Mouse (Mus musculus): ENCODE results near the gene 9530077C05Rik. TPM values are rescaled to one million over a fixed set of nuclear protein-coding genes. Genes with fewer than 3 reads are reported as not detected.
A peak's percentile ranks its signal among the peaks of the same experiment; 100 is the strongest.

9530077C05Rik gene
- total RNA-seq (2014; rRNA removed) (0.13 and 0.18 TPM in 2 replicates), polyA plus RNA-seq (2012; rRNA removed) (0.04 and 0.07 TPM in 2 replicates)

DNA sequence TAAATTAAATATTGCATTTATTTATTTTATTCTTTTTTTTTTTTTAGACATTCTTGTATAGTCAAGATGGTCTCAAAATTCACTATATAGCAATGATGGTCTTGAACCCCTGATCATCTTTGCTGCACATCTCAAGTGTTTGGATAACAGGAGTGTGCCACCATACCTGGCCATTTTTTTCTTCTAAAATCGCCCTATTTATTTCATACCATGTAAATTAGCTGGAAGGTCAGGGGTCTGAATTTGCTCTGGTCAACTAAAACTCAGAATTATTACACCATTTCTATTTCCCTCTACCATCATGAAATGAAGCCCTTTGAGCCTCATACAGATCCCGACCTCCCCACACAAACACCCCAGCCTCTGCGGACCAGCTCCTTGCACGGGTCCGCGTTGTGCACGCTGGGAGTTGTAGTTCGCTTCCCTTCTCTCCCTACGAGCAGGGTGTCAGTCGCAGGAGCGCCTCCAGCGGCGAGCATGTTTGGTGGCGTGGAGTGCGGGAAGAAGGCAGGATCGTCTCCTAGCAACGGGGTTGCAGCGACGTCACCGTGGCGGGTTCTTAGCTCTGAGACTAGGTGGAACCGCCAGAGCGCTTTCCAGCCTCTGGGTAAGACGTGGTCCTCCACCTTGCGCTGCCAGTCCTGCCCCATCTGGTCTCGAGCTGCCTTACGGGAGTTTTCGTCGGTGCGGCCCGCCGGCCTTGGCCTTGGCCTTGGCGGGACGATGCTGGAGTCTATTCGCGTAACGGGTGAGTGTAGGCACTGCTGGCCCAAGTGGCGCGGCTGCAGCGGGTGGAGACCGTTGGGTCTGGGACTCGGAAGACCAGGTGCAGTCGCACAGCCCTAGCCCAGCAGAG lies at the start of gene 9530077C05Rik:
Gene 9530077C05Rik (plus strand): TSS at position 512 of the 856 bp plus-strand sequence.
- Histone ChIP-seq H3K27ac (replicated peaks; ENCODE audit: insufficient read depth, low read depth, low read length) (no peak within 1 kb of the TSS), H3K79me2 (ENCODE audit: control insufficient read depth, insufficient read depth, low read length) (no peaks in the 10 kb centered on the region), H3K27me3 (ENCODE audit: control insufficient read depth, insufficient read depth, low read length) (no peaks in the 10 kb centered on the region), H3K36me3 (ENCODE audit: control insufficient read depth, insufficient read depth, low read length) (no peaks in the 10 kb centered on the region), H3K4me3 (ENCODE audit: insufficient read depth, low read depth, low read length) (peak within 1 kb of the TSS; percentile 57), H3K4me1 (ENCODE audit: control insufficient read depth, insufficient read depth, low read length) (no peaks in the 10 kb centered on the region), H3K9ac (ENCODE audit: low read depth, low read length) (peak within 1 kb of the TSS; percentile 55)
- peak; percentile 80 for DNase-seq (ENCODE audit: extremely low read depth, low read depth, low spot score)
- WGBS, result 2% methylated on average over 43 of the region's 43 CpGs
- TF ChIP-seq CTCF (IDR thresholded peaks at IDR 0.05; ENCODE audit: low read depth, low read length) (peak; percentile 93), POLR2A (IDR thresholded peaks at IDR 0.05; ENCODE audit: extremely low read depth, insufficient read depth, low read length) (no peak)

DNA sequence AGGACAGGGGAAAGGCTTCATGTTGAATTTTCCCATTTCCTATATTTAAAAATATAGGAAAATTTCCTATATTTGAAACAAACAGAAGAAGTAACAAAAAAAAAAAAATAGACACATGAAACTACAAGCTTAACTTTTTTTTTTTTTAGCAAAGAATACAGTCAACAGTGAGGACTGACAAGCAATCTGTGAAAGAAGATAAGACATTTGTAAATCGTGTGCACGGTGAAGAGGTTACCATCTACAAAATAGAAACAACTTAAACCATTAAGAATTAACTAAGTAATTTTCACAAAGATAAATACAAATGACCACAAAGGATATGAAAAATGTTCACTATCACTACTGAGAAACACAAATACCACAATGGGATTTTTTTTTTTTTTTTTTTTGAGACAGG lies 45.1 kb upstream of the 9530077C05Rik start:
- Histone ChIP-seq H3K27me3 (ENCODE audit: control insufficient read depth, insufficient read depth, low read length) (no peaks in the 10 kb centered on the region), H3K36me3 (ENCODE audit: control insufficient read depth, insufficient read depth, low read length) (no peaks in the 10 kb centered on the region), H3K4me1 (ENCODE audit: control insufficient read depth, insufficient read depth, low read length) (no peaks in the 10 kb centered on the region), H3K9ac (ENCODE audit: low read depth, low read length) (no peak overlapping the region), H3K27ac (replicated peaks; ENCODE audit: insufficient read depth, low read depth, low read length) (no peak overlapping the region), H3K4me3 (ENCODE audit: insufficient read depth, low read depth, low read length) (no peak overlapping the region), H3K79me2 (ENCODE audit: control insufficient read depth, insufficient read depth, low read length) (no peaks in the 10 kb centered on the region)
- no peak for DNase-seq (ENCODE audit: extremely low read depth, low read depth, low spot score)
- no peak for TF ChIP-seq POLR2A (IDR thresholded peaks at IDR 0.05; ENCODE audit: extremely low read depth, insufficient read depth, low read length)
- TF ChIP-seq CTCF (IDR thresholded peaks at IDR 0.05; ENCODE audit: low read depth, low read length), result no peak
- WGBS, result 90% methylated on average over 2 of the region's 2 CpGs

DNA sequence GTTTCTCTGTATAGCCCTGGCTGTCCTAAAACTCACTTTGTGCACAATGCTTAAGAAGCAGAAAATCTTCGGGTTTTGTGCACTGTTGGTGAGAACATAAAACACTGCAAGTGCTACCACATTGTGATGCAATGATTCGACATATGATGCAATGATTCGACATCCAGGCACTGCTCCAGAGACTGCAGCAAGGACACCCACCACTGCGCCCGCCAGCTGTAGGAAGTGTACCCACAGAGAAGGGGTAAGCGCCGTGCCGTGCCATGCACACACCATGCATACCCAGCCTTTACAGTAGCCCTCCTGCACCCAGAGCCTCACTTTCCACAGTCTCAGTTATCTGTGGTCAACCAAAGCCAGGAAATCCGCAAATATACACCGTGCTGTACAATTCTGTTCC lies 44.7 kb upstream of the 9530077C05Rik start:
- H3K27ac ChIP-seq (replicated peaks; ENCODE audit: insufficient read depth, low read depth, low read length), result no peak overlapping the region
- H3K79me2 ChIP-seq (ENCODE audit: control insufficient read depth, insufficient read depth, low read length), result no peaks in the 10 kb centered on the region
- H3K4me3 ChIP-seq (ENCODE audit: insufficient read depth, low read depth, low read length), result no peak overlapping the region
- no peaks in the 10 kb centered on the region for H3K27me3 ChIP-seq (ENCODE audit: control insufficient read depth, insufficient read depth, low read length)
- H3K9ac ChIP-seq (ENCODE audit: low read depth, low read length), result no peak overlapping the region
- H3K4me1 ChIP-seq (ENCODE audit: control insufficient read depth, insufficient read depth, low read length), result no peaks in the 10 kb centered on the region
- no peak for TF ChIP-seq CTCF (IDR thresholded peaks at IDR 0.05; ENCODE audit: low read depth, low read length)
- TF ChIP-seq POLR2A (IDR thresholded peaks at IDR 0.05; ENCODE audit: extremely low read depth, insufficient read depth, low read length), result no peak
- no peaks in the 10 kb centered on the region for H3K36me3 ChIP-seq (ENCODE audit: control insufficient read depth, insufficient read depth, low read length)
- 82% methylated on average over 10 of the region's 10 CpGs for WGBS
- DNase-seq (ENCODE audit: extremely low read depth, low read depth, low spot score), result no peak

DNA sequence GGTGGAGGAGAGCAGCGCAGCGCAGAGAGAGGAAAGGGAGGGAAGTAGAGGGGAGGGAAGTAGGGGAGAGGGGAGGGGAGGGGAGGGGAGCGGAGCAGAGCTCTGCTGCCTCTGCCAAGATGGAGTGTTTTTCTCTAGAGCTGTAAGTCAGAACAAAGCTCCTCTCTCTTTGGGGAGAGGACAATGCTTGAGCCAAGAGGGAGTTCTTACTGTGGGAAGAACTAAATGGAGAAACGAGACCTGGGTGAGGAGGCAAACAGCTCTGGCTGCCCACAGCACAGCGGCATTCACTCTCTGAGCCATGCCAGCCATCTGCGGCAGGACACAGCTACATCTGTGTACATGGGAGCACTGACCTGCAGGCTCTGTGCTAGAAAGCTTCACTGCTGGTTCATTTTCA lies 43.3 kb upstream of the 9530077C05Rik start:
- H3K4me3 ChIP-seq (ENCODE audit: insufficient read depth, low read depth, low read length), result peak overlapping the region; percentile 14; the same call in 1 of the 2 replicates
- H3K4me1 ChIP-seq (ENCODE audit: control insufficient read depth, insufficient read depth, low read length), result no peaks in the 10 kb centered on the region
- H3K27ac ChIP-seq (replicated peaks; ENCODE audit: insufficient read depth, low read depth, low read length), result peak overlapping the region; percentile 18; the same call in 1 of the 2 replicates
- H3K27me3 ChIP-seq (ENCODE audit: control insufficient read depth, insufficient read depth, low read length), result no peaks in the 10 kb centered on the region
- TF ChIP-seq POLR2A (IDR thresholded peaks at IDR 0.05; ENCODE audit: extremely low read depth, insufficient read depth, low read length), result no peak
- no peak for TF ChIP-seq CTCF (IDR thresholded peaks at IDR 0.05; ENCODE audit: low read depth, low read length)
- no peak overlapping the region for H3K9ac ChIP-seq (ENCODE audit: low read depth, low read length)
- no peak for DNase-seq (ENCODE audit: extremely low read depth, low read depth, low spot score)
- 81% methylated on average over 6 of the region's 6 CpGs for WGBS
- no peaks in the 10 kb centered on the region for H3K79me2 ChIP-seq (ENCODE audit: control insufficient read depth, insufficient read depth, low read length)
- H3K36me3 ChIP-seq (ENCODE audit: control insufficient read depth, insufficient read depth, low read length), result no peaks in the 10 kb centered on the region

DNA sequence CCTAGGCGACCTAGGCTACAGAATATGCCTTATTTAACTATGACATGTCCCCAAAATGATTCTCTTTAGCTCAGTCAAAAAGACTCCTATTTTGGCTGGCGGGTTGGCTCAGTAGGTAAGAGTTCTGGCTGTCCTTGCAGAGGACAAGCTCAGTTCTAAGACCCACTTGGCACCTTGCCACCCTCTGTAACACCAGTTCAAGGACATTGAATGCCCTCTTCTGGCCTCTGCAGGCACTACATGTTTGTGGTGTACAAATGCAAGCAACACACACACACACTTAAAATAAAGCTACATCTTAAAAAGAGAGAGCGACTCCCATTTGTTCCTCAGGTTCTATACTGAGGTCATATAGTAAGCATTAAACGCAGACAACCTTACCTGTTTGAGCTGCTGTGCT lies 38.6 kb upstream of the 9530077C05Rik start:
- DNase-seq (ENCODE audit: extremely low read depth, low read depth, low spot score), result peak; percentile 12

DNA sequence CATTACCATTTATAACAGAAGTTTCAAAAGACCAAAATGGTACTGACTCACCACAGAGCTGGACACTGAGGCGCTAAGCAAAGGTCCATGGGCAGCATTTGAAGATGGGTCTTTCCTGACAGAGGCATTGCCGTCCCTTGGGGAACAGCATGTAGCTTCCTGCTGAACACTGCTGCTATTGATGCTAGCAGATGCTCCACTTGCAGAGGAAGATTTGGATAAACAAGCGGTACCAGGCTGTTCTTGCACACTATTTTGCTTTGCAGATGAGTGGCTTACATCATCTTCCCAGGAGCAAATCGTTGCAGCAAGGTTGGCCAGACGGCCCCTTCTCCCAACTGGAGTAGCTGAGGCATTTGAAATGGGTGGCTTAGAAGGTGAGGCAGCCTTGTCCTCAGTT lies 35.2 kb upstream of the 9530077C05Rik start:
- Histone ChIP-seq H3K27me3 (ENCODE audit: control insufficient read depth, insufficient read depth, low read length) (no peaks in the 10 kb centered on the region), H3K9ac (ENCODE audit: low read depth, low read length) (no peak overlapping the region), H3K4me1 (ENCODE audit: control insufficient read depth, insufficient read depth, low read length) (no peaks in the 10 kb centered on the region), H3K27ac (replicated peaks; ENCODE audit: insufficient read depth, low read depth, low read length) (no peak overlapping the region), H3K4me3 (ENCODE audit: insufficient read depth, low read depth, low read length) (no peak overlapping the region), H3K79me2 (ENCODE audit: control insufficient read depth, insufficient read depth, low read length) (no peaks in the 10 kb centered on the region), H3K36me3 (ENCODE audit: control insufficient read depth, insufficient read depth, low read length) (no peaks in the 10 kb centered on the region)
- WGBS, result 93% methylated on average over 5 of the region's 5 CpGs
- no peak for DNase-seq (ENCODE audit: extremely low read depth, low read depth, low spot score)
- TF ChIP-seq POLR2A (IDR thresholded peaks at IDR 0.05; ENCODE audit: extremely low read depth, insufficient read depth, low read length) (no peak), CTCF (IDR thresholded peaks at IDR 0.05; ENCODE audit: low read depth, low read length) (no peak)

More for the DNA sequence above, 38.6 kb upstream of the 9530077C05Rik start:
- no peaks in the 10 kb centered on the region for H3K36me3 ChIP-seq (ENCODE audit: control insufficient read depth, insufficient read depth, low read length)
- 98% methylated on average over 4 of the region's 4 CpGs for WGBS
- TF ChIP-seq CTCF (IDR thresholded peaks at IDR 0.05; ENCODE audit: low read depth, low read length) (peak; percentile 13; the same call in 1 of the 2 replicates), POLR2A (IDR thresholded peaks at IDR 0.05; ENCODE audit: extremely low read depth, insufficient read depth, low read length) (no peak)
- H3K9ac ChIP-seq (ENCODE audit: low read depth, low read length), result no peak overlapping the region
- no peaks in the 10 kb centered on the region for H3K4me1 ChIP-seq (ENCODE audit: control insufficient read depth, insufficient read depth, low read length)
- no peak overlapping the region for H3K27ac ChIP-seq (replicated peaks; ENCODE audit: insufficient read depth, low read depth, low read length)
- no peak overlapping the region for H3K4me3 ChIP-seq (ENCODE audit: insufficient read depth, low read depth, low read length)
- no peaks in the 10 kb centered on the region for H3K79me2 ChIP-seq (ENCODE audit: control insufficient read depth, insufficient read depth, low read length)
- H3K27me3 ChIP-seq (ENCODE audit: control insufficient read depth, insufficient read depth, low read length), result no peaks in the 10 kb centered on the region
